ENCODE assay signal across 8 mouse cellular contexts in the genomic region with DNA sequence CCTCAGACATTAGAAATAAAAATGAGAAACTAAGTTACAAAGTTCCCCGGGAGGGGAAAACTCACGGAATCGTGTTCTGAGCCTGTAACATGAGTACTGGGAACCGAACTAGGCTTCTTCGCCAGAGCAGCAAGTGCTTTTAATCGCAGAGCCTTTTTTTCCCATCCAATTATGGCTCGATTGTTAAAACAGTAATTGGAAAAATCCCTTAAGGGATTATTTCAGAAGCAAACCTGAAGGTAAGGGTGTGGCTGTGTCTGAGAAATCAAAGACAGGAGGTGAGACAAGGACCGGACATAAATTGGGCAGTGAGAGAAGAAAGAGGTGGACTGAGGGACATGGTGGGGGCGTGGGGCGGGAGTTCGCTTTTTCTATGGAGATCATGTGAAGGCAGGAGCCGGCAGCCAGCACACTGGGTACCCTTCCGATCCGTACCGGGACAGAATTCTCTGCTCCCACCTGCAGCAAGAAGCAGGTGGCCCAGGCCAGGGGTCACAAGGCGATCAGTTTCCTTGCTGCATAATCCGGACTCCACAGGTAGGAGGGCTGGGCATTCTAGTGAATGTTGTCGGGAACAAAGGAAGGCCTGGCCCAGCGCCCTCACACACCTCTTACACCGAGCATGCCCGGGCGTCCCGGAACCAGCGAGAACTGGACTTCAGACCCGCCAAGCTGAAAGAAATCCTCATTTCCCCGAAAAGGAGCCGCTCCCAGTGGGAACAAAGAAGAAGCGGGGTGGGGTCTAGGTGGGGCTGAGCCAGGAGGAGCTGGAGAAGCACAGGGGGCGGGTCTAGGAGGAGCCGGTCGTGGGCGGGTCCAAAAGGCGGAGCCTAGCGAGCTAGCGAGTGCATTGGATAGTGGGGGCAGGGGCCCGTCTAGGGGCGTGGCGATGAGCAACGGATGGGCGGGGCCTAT. TPM values are rescaled to one million over a fixed set of nuclear protein-coding genes. Genes with fewer than 3 reads are reported as not detected.
DNase-seq lines count a peak whose midpoint lies in the region; ATAC-seq and TF ChIP-seq lines count a peak whose summit lies in the region.

No protein-coding gene starts in this region.

- no peak for TF ChIP-seq CTCF in intestine, postnatal 0 days (IDR thresholded peaks at IDR 0.05; ENCODE audit: low read depth)

- no peaks in the 10 kb centered on the region for H3K36me3 ChIP-seq in embryonic facial prominence, embryonic 10.5 days (replicated peaks)
- no peaks in the 10 kb centered on the region for H3K36me3 ChIP-seq in intestine, postnatal 0 days (ENCODE audit: control insufficient read depth, insufficient read depth)
- no peaks in the 10 kb centered on the region for H3K36me3 ChIP-seq in midbrain, embryonic 10.5 days

- WGBS in embryonic facial prominence, embryonic 10.5 days = 2% methylated on average over 40 of the region's 40 CpGs
- 2% methylated on average over 40 of the region's 40 CpGs for WGBS in intestine, postnatal 0 days
- WGBS in midbrain, embryonic 10.5 days = 4% methylated on average over 40 of the region's 40 CpGs

- H3K4me2 ChIP-seq in intestine, postnatal 0 days (replicated peaks; ENCODE audit: low read depth) = peak overlapping the region; percentile 80

- H3K9ac ChIP-seq in intestine, postnatal 0 days (ENCODE audit: low read depth, low read length) = peak overlapping the region; percentile 62

- H3K4me1 ChIP-seq in embryonic facial prominence, embryonic 10.5 days = peaks cover 14% of the 10 kb centered on the region
- no peaks in the 10 kb centered on the region for H3K4me1 ChIP-seq in intestine, postnatal 0 days (replicated peaks; ENCODE audit: control insufficient read depth, insufficient read depth, low read length)
- H3K4me1 ChIP-seq in midbrain, embryonic 10.5 days = peaks cover 22% of the 10 kb centered on the region

- peak overlapping the region; percentile 95 for H3K27ac ChIP-seq in embryonic facial prominence, embryonic 10.5 days (replicated peaks)
- peak overlapping the region; percentile 96 for H3K27ac ChIP-seq in intestine, postnatal 0 days (ENCODE audit: low read depth, low read length)
- peak overlapping the region; percentile 94 for H3K27ac ChIP-seq in midbrain, embryonic 10.5 days (replicated peaks)

- peak; percentile 99 for ATAC-seq in granulocyte monocyte progenitor cell, adult 5-6 weeks (replicated peaks; ENCODE audit: poor library complexity, severe bottlenecking)
- peak; percentile 98 for ATAC-seq in intestine, postnatal 0 days

- peak; percentile 98 for DNase-seq in adrenal gland, postnatal 14 days
- peak; percentile 99 for DNase-seq in embryonic facial prominence, embryonic 10.5 days (ENCODE audit: low spot score)
- DNase-seq in left cerebral cortex, postnatal 36 days (ENCODE audit: low spot score in 2 of 2) = peak; percentile 82 to 84
- DNase-seq in midbrain, embryonic 10.5 days (ENCODE audit: low spot score) = peak; percentile 99
- peak; percentile 85 to 86 for DNase-seq in right cerebral cortex, postnatal 36 days (ENCODE audit: low spot score in 2 of 2)
- peak; percentile 90 to 96 for DNase-seq in urinary bladder, postnatal 4 days (ENCODE audit: low spot score in 2 of 2)

- H3K9me3 ChIP-seq in embryonic facial prominence, embryonic 10.5 days = no peaks in the 10 kb centered on the region
- H3K9me3 ChIP-seq in intestine, postnatal 0 days (ENCODE audit: control insufficient read depth) = no peaks in the 10 kb centered on the region
- H3K9me3 ChIP-seq in midbrain, embryonic 10.5 days (replicated peaks) = no peaks in the 10 kb centered on the region

- peak overlapping the region; percentile 72 for H3K4me3 ChIP-seq in embryonic facial prominence, embryonic 10.5 days
- H3K4me3 ChIP-seq in intestine, postnatal 0 days (ENCODE audit: low read depth, low read length) = peak overlapping the region; percentile 60
- peak overlapping the region; percentile 69 for H3K4me3 ChIP-seq in midbrain, embryonic 10.5 days

- H3K27me3 ChIP-seq in embryonic facial prominence, embryonic 10.5 days (replicated peaks; ENCODE audit: low read depth, poor library complexity, severe bottlenecking) = 0 out of 2 replicates have a peak, but pooled peaks cover 8% of the 10 kb centered on the region
- no peaks in the 10 kb centered on the region for H3K27me3 ChIP-seq in intestine, postnatal 0 days (replicated peaks; ENCODE audit: control insufficient read depth, insufficient read depth, low read length)
- H3K27me3 ChIP-seq in midbrain, embryonic 10.5 days (ENCODE audit: low read depth, poor library complexity, severe bottlenecking) = peaks cover 9% of the 10 kb centered on the region; the same call in 1 of the 2 replicates

- intact Hi-C loops in left cerebral cortex, postnatal 36 days (cut with DNase I) = no loop called here

RNA-seq across cellular contexts. Expression of a gene that starts 54.1 kb away (rescaled TPM):
- 6.6 and 7.4 TPM in 2 replicates for total RNA-seq in adrenal gland, postnatal 14 days (2021)
- polyA plus RNA-seq in embryonic facial prominence, embryonic 10.5 days (2016; fragmentation: Nextera tagmentation; extraction: Ambion mirVana) = 4.5 and 6.2 TPM in 2 replicates
- not detected in 2 replicates for total RNA-seq in granulocyte monocyte progenitor cell, adult 5-6 weeks (2014; fragmentation: Nextera tagmentation)
- not detected in 2 replicates for total RNA-seq in granulocyte monocyte progenitor cell, adult 5-6 weeks (2017)
- 0.09 and 0.20 TPM in 2 replicates for polyA plus RNA-seq in intestine, postnatal 0 days (2015; fragmentation: Nextera tagmentation; extraction: Ambion mirVana)
- 10 to 100 TPM; 30.4 to 43.3 TPM for total RNA-seq in left cerebral cortex, postnatal 36 days (2021)
- 5.1 and 5.9 TPM in 2 replicates for polyA plus RNA-seq in midbrain, embryonic 10.5 days (2016; fragmentation: Nextera tagmentation; extraction: Ambion mirVana)

Comparison
In these comparisons a context has a peak if more than half of its experiments do, and no peak if none do; other contexts are left out.
1. Peak in every context shown above with its lines: DNase-seq, ATAC-seq, H3K4me3 ChIP-seq and H3K27ac ChIP-seq.